Comparison of ENCODE assay signal across 24 mouse cellular contexts in the genomic region with DNA sequence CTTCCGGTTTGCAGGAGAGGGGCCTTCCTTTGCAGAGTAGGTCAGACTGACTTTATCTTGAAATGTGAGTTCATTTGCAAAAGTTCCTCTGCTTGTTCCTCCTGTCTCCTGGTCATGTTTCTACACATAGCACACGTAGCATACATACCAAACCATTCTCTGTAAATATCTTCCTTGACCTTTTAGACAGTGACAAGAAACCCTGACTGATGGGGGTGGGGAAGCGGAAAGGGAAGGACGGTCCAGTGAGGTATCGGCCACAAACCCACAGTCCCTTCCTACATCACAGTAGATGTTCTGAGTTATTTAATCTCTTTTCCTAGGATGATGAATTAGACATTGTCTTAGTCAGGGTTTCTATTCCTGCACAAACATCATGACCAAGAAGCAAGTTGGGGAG. TPM values are rescaled to one million over a fixed set of nuclear protein-coding genes. Genes with fewer than 3 reads are reported as not detected.
"Had no signal": no experiment of that assay in that cellular context is flagged by ENCODE, and none has a peak within 500 bp of the region (broad histone marks: within the 10 kb centered on the region; RNA-seq: fewer than 3 reads in every experiment).

No protein-coding gene starts in this region.

- H3K27ac ChIP-seq: kidney, embryonic 15.5 days; left cerebral cortex, adult 2 months; liver, embryonic 13.5 days; macrophage; midbrain, embryonic 10.5 days; neural tube, embryonic 13.5 days; stomach, postnatal 0 days had no signal

- H3K4me3 ChIP-seq: kidney, embryonic 15.5 days; left cerebral cortex, adult 2 months; liver, embryonic 13.5 days; megakaryocyte, embryonic 14.5 days; midbrain, embryonic 10.5 days; myocyte; neural tube, embryonic 13.5 days had no signal

- H3K27me3 ChIP-seq: kidney, embryonic 15.5 days; liver, embryonic 13.5 days; neural tube, embryonic 13.5 days had no signal

- H3K36me3 ChIP-seq: kidney, embryonic 15.5 days; liver, embryonic 13.5 days; midbrain, embryonic 10.5 days; neural tube, embryonic 13.5 days had no signal

- H3K9ac ChIP-seq: kidney, embryonic 15.5 days; liver, embryonic 13.5 days; neural tube, embryonic 13.5 days had no signal

- ATAC-seq: intestine, postnatal 0 days had no signal

- H3K4me1 ChIP-seq: kidney, embryonic 15.5 days; liver, embryonic 13.5 days; midbrain, embryonic 10.5 days; neural tube, embryonic 13.5 days had no signal

- DNase-seq: kidney, adult 8-10 months; kidney, postnatal 10 days; kidney, postnatal 36 days; layer of hippocampus, postnatal 36 days; liver, embryonic 13.5 days; lung, adult 2 months; lung, postnatal 14 days; midbrain, embryonic 14.5 days; right cerebral cortex, adult 18-20 months; right cerebral cortex, postnatal 14 days; right cerebral cortex, postnatal 4 days; thymus, adult 2 months; thymus, postnatal 25 days had no signal

RNA-seq across cellular contexts. Expression of a gene that starts 27.3 kb away (rescaled TPM):
- total RNA-seq: layer of hippocampus, postnatal 36 days; left cerebral cortex, adult 2 months; left cerebral cortex, postnatal 36 days; liver, adult 2 months had no signal
